Mouse (Mus musculus) heart, embryonic 14.5 days (tissue): ENCODE results near the gene Rtn1. TPM values are rescaled to one million over a fixed set of nuclear protein-coding genes. Genes with fewer than 3 reads are reported as not detected.

Source experiments
- ATAC-seq: fragments of 200-750 bp; cut with Nextera tagmentation; 2 replicates; pipeline ENCODE4 v1.8.0; 2017; ENCODE audit warnings: low read depth, moderate TSS enrichment; ENCODE audit not compliant: insufficient number of reproducible peaks, insufficient read depth, low FRiP score
- H3K27ac ChIP-seq, 2 experiments: fragments of 200-500 bp in 1 of 2; fragments of 300-500 bp in 1 of 2; sonication (generic) in 1 of 2; replicated peaks in 1 of 2; 2 replicates each; pipeline ENCODE4 v1.5.1; 2012 to 2014; ENCODE audit warnings: low read depth in 2 of 2, low read length in 2 of 2, control low read depth in 1 of 2, mild to moderate bottlenecking in 1 of 2, mixed read lengths in 1 of 2; ENCODE audit not compliant: control insufficient read depth in 1 of 2, insufficient read depth in 1 of 2
- H3K27me3 ChIP-seq: fragments of 300-500 bp; sonication (generic); 2 replicates; pipeline ENCODE4 v1.6.1; 2014; ENCODE audit warnings: mild to moderate bottlenecking, low read length, control low read depth; ENCODE audit not compliant: control insufficient read depth, insufficient read depth
- H3K36me3 ChIP-seq: fragments of 300-500 bp; sonication (generic); 2 replicates; pipeline ENCODE4 v1.6.1; 2014; ENCODE audit warnings: mild to moderate bottlenecking, control low read depth, low read length, mixed read lengths; ENCODE audit not compliant: control insufficient read depth, insufficient read depth
- H3K4me1 ChIP-seq, 2 experiments: fragments of 200-500 bp in 1 of 2; fragments of 300-500 bp in 1 of 2; sonication (generic) in 1 of 2; 2 replicates each; pipeline ENCODE4 v1.6.1; 2012 to 2014; ENCODE audit warnings: low read length in 2 of 2, control low read depth in 1 of 2, mixed read lengths in 1 of 2; ENCODE audit not compliant: control insufficient read depth in 2 of 2, insufficient read depth in 2 of 2
- H3K4me2 ChIP-seq: fragments of 300-500 bp; sonication (generic); 2 replicates; pipeline ENCODE4 v1.6.1; 2014; ENCODE audit warnings: mild to moderate bottlenecking, low read length
- H3K4me3 ChIP-seq, 2 experiments: fragments of 200-500 bp in 1 of 2; fragments of 300-500 bp in 1 of 2; sonication (generic) in 1 of 2; 2 replicates each; pipeline ENCODE4 v1.5.1; 2012 to 2014; ENCODE audit warnings: low read length in 2 of 2, mild to moderate bottlenecking in 2 of 2, control low read depth in 1 of 2, low read depth in 1 of 2, moderate library complexity in 1 of 2; ENCODE audit not compliant: control insufficient read depth in 1 of 2, insufficient read depth in 1 of 2
- H3K9ac ChIP-seq: fragments of 300-500 bp; sonication (generic); 2 replicates; pipeline ENCODE4 v1.6.1; 2014; ENCODE audit warnings: mild to moderate bottlenecking, low read length
- H3K9me3 ChIP-seq: fragments of 300-500 bp; sonication (generic); 2 replicates; pipeline ENCODE4 v1.6.1; 2016; ENCODE audit warnings: low read length, control low read depth; ENCODE audit not compliant: control insufficient read depth
- WGBS: fragments of 180-500 bp; shearing (Covaris S2); extraction: QIAGEN DNeasy Blood & Tissue Kit; methylation state at CpG from one replicate; pipeline ENCODE4 v1.1.7; 2014; 5-methylcytosine and 5-hydroxymethylcytosine counted together
- polyA plus RNA-seq: library from polyadenylated mRNA; unstranded; fragments of >200 nt; fragmentation: Nextera tagmentation; extraction: Ambion mirVana; gene quantifications from 2 replicates; pipeline ENCODE4 v1.2.1, GENCODE M21; 2014

Rtn1 gene
- polyA plus RNA-seq, 1 experiment from 2014 or later: 15.1 TPM

DNA sequence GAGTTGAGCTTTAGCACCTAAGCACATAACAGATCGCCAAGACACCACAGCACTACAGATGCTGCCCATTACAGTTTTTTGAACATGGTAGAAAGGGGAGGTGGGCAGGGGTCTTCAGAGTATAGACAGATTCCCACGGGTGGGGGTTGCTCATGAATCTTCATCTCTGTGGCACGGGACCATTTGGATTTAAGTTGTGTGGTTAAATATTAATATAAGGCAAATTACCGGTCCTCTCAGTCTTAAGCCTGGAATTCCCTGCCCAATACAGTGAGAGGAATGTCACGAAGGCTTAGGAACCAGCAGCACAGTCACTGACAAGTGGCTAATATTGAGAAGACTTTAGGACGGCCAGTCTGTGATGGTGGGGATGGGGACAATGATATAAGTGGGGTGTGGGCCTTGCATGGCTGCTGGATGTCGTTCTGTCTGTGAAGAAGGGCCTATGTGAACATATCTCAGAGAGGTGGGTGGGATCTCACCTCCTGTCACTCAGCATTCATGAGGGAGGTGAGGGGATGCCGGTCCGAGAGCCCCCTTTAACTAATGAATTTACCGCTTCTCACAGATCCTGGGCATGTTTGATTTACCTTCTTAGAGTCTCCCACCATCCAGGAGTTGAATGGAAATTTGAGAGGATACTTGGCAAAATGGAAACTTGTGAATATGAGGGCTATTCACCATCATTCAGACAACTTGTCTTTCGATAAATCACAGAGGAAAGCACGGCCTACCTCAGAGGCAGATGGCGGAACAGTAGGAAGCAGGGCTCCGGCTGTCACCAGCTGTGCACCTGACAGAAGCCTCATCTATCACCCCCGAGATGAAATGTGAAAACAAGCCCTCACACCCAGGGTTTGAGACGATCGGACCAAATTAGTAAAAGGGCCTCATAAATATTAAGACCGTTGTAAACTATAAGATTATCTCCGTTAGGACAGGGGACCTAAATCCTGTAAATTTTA, 175.7 kb downstream of the Rtn1 start:
- Histone ChIP-seq H3K4me3 (no peak overlapping the region), H3K36me3 (no peaks in the 10 kb centered on the region), H3K9ac (no peak overlapping the region), H3K27me3 (peaks cover 22% of the 10 kb centered on the region), H3K9me3 (no peaks in the 10 kb centered on the region), H3K27ac (no peak overlapping the region), H3K4me1 (peaks cover 0 to 2% of the 10 kb centered on the region in 2 experiments; a peak in 1 of 4 replicates), H3K4me2 (no peak overlapping the region)
- 83% methylated on average over 19 of the region's 19 CpGs for WGBS
- no peak for ATAC-seq

DNA sequence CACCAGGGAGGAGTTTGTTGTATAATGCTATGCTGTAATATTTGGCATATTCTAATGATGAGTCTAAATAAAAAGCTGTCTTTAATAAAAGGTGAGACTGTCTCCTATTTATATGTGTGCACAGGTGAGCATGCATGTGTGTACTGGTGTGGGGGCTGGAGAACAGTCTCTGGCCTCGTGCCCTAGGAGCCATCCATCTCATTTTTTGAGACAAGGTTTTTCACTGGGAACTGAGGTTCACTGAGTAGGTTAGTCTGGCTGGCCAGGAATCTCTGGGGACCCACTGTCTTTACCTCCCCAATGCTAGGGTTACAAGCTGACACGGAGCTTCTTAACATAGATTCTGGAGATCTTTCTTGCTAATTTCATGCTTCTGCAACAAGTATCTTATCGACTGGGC, 176.7 kb downstream of the Rtn1 start:
- H3K4me1 ChIP-seq: 0 out of 4 replicates have a peak, but pooled peaks cover 0 to 2% of the 10 kb centered on the region in 2 experiments
- H3K27me3 ChIP-seq: peaks cover 13% of the 10 kb centered on the region
- H3K9ac ChIP-seq: no peak overlapping the region
- no peak overlapping the region for H3K4me3 ChIP-seq
- no peak overlapping the region for H3K4me2 ChIP-seq
- H3K9me3 ChIP-seq: no peaks in the 10 kb centered on the region
- no peaks in the 10 kb centered on the region for H3K36me3 ChIP-seq
- ATAC-seq: no peak
- no peak overlapping the region for H3K27ac ChIP-seq
- 76% methylated on average over 3 of the region's 3 CpGs for whole genome bisulfite sequencing

- Histone ChIP-seq H3K36me3 (no peaks in the 10 kb centered on the region), H3K4me1 (no peaks in the 10 kb centered on the region; a peak in 1 of 4 replicates), H3K9ac (no peak overlapping the region), H3K27me3 (no peaks in the 10 kb centered on the region), H3K27ac (no peak overlapping the region), H3K4me3 (no peak overlapping the region), H3K4me2 (no peak overlapping the region), H3K9me3 (no peaks in the 10 kb centered on the region)
- no peak for ATAC-seq
- 76% methylated on average over 8 of the region's 8 CpGs for WGBS
Measured at GRCm38 (mm10) chr12:72229451-72230196, 179.2 kb downstream of the Rtn1 start.

GRCm38 (mm10) chr12:72227731-72228130, 181.1 kb downstream of the Rtn1 start:
- Histone ChIP-seq H3K36me3 (no peaks in the 10 kb centered on the region), H3K4me1 (no peaks in the 10 kb centered on the region; a peak in 1 of 4 replicates), H3K9ac (no peak overlapping the region), H3K4me3 (no peak overlapping the region), H3K4me2 (no peak overlapping the region), H3K27ac (no peak overlapping the region), H3K27me3 (no peaks in the 10 kb centered on the region), H3K9me3 (no peaks in the 10 kb centered on the region)
- ATAC-seq: no peak
- 76% methylated on average over 6 of the region's 6 CpGs for WGBS

DNA sequence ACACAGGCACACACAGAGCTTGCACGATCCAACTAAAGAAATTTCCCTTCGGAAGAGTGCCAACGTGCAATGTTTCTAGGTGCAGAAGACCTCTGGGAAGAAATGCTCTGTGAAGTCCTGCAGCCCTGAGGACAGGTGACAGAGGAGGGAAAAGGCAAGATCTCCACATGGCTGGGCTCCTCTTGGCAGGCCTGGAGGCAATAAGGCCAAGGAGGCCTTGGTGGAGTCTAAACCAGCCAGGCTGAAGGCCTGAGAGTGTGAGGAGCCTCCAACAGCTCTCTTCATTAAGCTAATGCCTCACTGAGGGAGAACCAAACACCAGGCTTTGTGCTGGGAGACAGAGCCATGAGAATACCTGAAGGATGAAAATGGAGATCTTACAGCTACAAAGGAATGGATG, 183.5 kb downstream of the Rtn1 start:
- no peak for ATAC-seq

GRCm38 (mm10) chr12:72223557-72224102, 185.2 kb downstream of the Rtn1 start:
- Histone ChIP-seq H3K36me3 (no peaks in the 10 kb centered on the region), H3K4me1 (no peaks in the 10 kb centered on the region; a peak in 1 of 4 replicates), H3K27me3 (no peaks in the 10 kb centered on the region), H3K9me3 (no peaks in the 10 kb centered on the region), H3K27ac (no peak overlapping the region), H3K4me2 (no peak overlapping the region), H3K9ac (no peak overlapping the region), H3K4me3 (no peak overlapping the region)
- 91% methylated on average over 16 of the region's 16 CpGs for WGBS
- no peak for ATAC-seq

More for the DNA sequence above, 183.5 kb downstream of the Rtn1 start:
- Histone ChIP-seq H3K4me1 (no peaks in the 10 kb centered on the region; a peak in 1 of 4 replicates), H3K4me3 (no peak overlapping the region), H3K9ac (no peak overlapping the region), H3K27me3 (no peaks in the 10 kb centered on the region), H3K27ac (no peak overlapping the region), H3K36me3 (no peaks in the 10 kb centered on the region), H3K4me2 (no peak overlapping the region), H3K9me3 (no peaks in the 10 kb centered on the region)
- 96% methylated on average over 3 of the region's 3 CpGs for WGBS

DNA sequence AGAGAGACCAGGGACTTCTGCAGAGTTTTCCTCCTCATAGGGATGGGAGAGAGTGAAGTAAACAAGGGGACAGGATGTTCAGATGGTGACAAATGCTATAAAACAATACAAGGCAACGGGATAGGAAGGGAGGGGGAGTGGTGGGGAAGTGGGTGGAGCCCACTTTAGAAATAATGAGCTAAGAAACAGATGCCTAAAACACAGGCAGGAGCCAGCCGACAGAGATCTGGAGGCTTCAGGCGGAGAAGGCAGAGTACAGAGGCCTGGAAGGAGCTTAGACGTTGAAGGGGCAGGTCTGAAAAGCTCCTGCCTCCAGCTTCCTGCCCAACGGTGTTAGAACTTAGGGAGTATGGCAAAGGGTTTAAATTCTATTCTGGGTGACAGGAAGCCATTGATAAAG, 195.3 kb downstream of the Rtn1 start:
- H3K36me3 ChIP-seq: no peaks in the 10 kb centered on the region
- no peak overlapping the region for H3K4me3 ChIP-seq
- no peak overlapping the region for H3K9ac ChIP-seq
- no peak for ATAC-seq
- no peak overlapping the region for H3K4me2 ChIP-seq
- 35% methylated on average over 5 of the region's 5 CpGs for WGBS
- no peaks in the 10 kb centered on the region for H3K4me1 ChIP-seq
- no peaks in the 10 kb centered on the region for H3K9me3 ChIP-seq
- no peak overlapping the region for H3K27ac ChIP-seq
- no peaks in the 10 kb centered on the region for H3K27me3 ChIP-seq
